Mouse (Mus musculus) CH12.LX (cell line): ENCODE data around the gene Arl2. TPM values are rescaled to one million over a fixed set of nuclear protein-coding genes. Genes with fewer than 3 reads are reported as not detected.

Experiments
- DNase-seq: peaks from one replicate; pipeline ENCODE4 v3.0.0-alpha.2; 2013; ENCODE audit errors: extremely low read depth
- H3K27ac ChIP-seq: 2 replicates; pipeline ENCODE4 v1.5.1; 2012; ENCODE audit warnings: low read depth, mild to moderate bottlenecking, control low read depth, moderate library complexity; ENCODE audit not compliant: insufficient read depth
- H3K27me3 ChIP-seq: replicated peaks from 2 replicates; pipeline ENCODE3; 2012; ENCODE audit warnings: inconsistent platforms
- H3K36me3 ChIP-seq, 2 experiments: replicated peaks in 1 of 2; 2 replicates each; pipeline versions ENCODE3 to v1.6.1; 2012; ENCODE audit warnings: inconsistent platforms in 1 of 2, low read length in 1 of 2, mild to moderate bottlenecking in 1 of 2, mixed read lengths in 1 of 2, moderate library complexity in 1 of 2; ENCODE audit not compliant: control insufficient read depth in 1 of 2, insufficient read depth in 1 of 2
- H3K4me1 ChIP-seq, 2 experiments: 2 replicates each; pipeline ENCODE4 v1.6.1; 2012; ENCODE audit warnings: inconsistent platforms in 1 of 2, moderate library complexity in 1 of 2; ENCODE audit not compliant: insufficient read depth in 2 of 2, control insufficient read depth in 1 of 2
- H3K4me2 ChIP-seq: 2 replicates; pipeline ENCODE4 v1.6.1; 2012; ENCODE audit warnings: low read depth, mild to moderate bottlenecking, control low read depth; ENCODE audit not compliant: poor library complexity, insufficient read depth, severe bottlenecking
- H3K4me3 ChIP-seq, 3 experiments: fragments of 150-350 bp in 1 of 3; sonication (generic) in 1 of 3; replicated peaks in 1 of 3; 2 replicates each; pipeline versions ENCODE3 to v1.5.1; 2011 to 2012; ENCODE audit warnings: low read depth in 2 of 3, low read length in 2 of 3, mild to moderate bottlenecking in 2 of 3, moderate library complexity in 2 of 3, control low read depth in 1 of 3, improper control_type of control experiment in 1 of 3, inconsistent platforms in 1 of 3, mixed read lengths in 1 of 3; ENCODE audit not compliant: poor library complexity in 1 of 3
- H3K79me2 ChIP-seq: replicated peaks from 2 replicates; pipeline ENCODE4 v1.6.1; 2012; ENCODE audit warnings: mild to moderate bottlenecking, moderate library complexity; ENCODE audit not compliant: control insufficient read depth, poor library complexity, insufficient read depth, severe bottlenecking; ENCODE audit errors: extremely low read depth
- H3K9ac ChIP-seq: 2 replicates; pipeline ENCODE4 v1.6.1; 2012; ENCODE audit warnings: low read depth, mild to moderate bottlenecking, control low read depth, moderate library complexity; ENCODE audit not compliant: insufficient read depth
- H3K9me3 ChIP-seq: replicated peaks from 2 replicates; pipeline ENCODE3; 2012; ENCODE audit warnings: low read length, inconsistent platforms, mixed read lengths
- BHLHE40 ChIP-seq: IDR thresholded peaks from 2 replicates; pipeline ENCODE4 v1.6.1; 2011; ENCODE audit warnings: mild to moderate bottlenecking, low read depth, low read length, improper control_type of control experiment
- CTCF ChIP-seq, 2 experiments: IDR thresholded peaks in 1 of 2; conservative IDR thresholded peaks in 1 of 2; 2 replicates each; pipeline ENCODE4 v1.5.1; 2011 to 2012; ENCODE audit warnings: low read depth in 2 of 2, low read length in 2 of 2, improper control_type of control experiment in 1 of 2, inconsistent platforms in 1 of 2, mild to moderate bottlenecking in 1 of 2, moderate library complexity in 1 of 2
- ELF1 ChIP-seq: IDR thresholded peaks from 2 replicates; pipeline ENCODE4 v1.6.1; 2014; ENCODE audit warnings: low read depth, mild to moderate bottlenecking, inconsistent platforms, low read length, improper control_type of control experiment
- GABPA ChIP-seq: IDR thresholded peaks from 2 replicates; pipeline ENCODE4 v1.6.1; 2012; ENCODE audit warnings: low read depth, low read length, improper control_type of control experiment, inconsistent platforms; ENCODE audit not compliant: insufficient replicate concordance
- NRF1 ChIP-seq: IDR thresholded peaks from 2 replicates; pipeline ENCODE4 v1.6.1; 2014; ENCODE audit warnings: low read depth, mild to moderate bottlenecking, inconsistent platforms, low read length, improper control_type of control experiment, moderate library complexity
- POLR2A ChIP-seq: IDR thresholded peaks from 2 replicates; pipeline ENCODE4 v1.6.1; 2011; ENCODE audit warnings: low read depth, mild to moderate bottlenecking, improper control_type of control experiment, low read length
- POLR2AphosphoS2 ChIP-seq: IDR thresholded peaks from 2 replicates; pipeline ENCODE4 v1.6.1; 2011; ENCODE audit warnings: low read depth, low read length, improper control_type of control experiment
- RAD21 ChIP-seq: IDR thresholded peaks from 2 replicates; pipeline ENCODE4 v1.6.1; 2011; ENCODE audit warnings: low read depth, mild to moderate bottlenecking, low read length, improper control_type of control experiment, moderate library complexity
- SMC3 ChIP-seq: IDR thresholded peaks from 2 replicates; pipeline ENCODE4 v1.6.1; 2011; ENCODE audit warnings: low read depth, low read length, improper control_type of control experiment
- TCF12 ChIP-seq: IDR thresholded peaks from 2 replicates; pipeline ENCODE4 v1.6.1; 2014; ENCODE audit warnings: low read depth, mild to moderate bottlenecking, inconsistent platforms, low read length, improper control_type of control experiment
- ZMIZ1 ChIP-seq: IDR thresholded peaks from 2 replicates; pipeline ENCODE4 v1.6.1; 2012; ENCODE audit warnings: low read depth, mild to moderate bottlenecking, inconsistent platforms, low read length, improper control_type of control experiment
- ZNF384 ChIP-seq: IDR thresholded peaks from 2 replicates; pipeline ENCODE4 v1.6.1; 2012; ENCODE audit warnings: low read depth, low read length, improper control_type of control experiment, inconsistent platforms
- dilution Hi-C: fragments of 300-500 bp; cut with MboI; formaldehyde crosslinking; loops from 2 replicates; pipeline ENCODE4 v1.14.3; 2020; ENCODE audit warnings: low sequenced_read_pairs; ENCODE audit not compliant: extremely low pct_unique_long_range_greater_than_20kb, extremely low pct_ligation_motif_present
- in situ Hi-C: fragments of 300-500 bp; cut with MboI; formaldehyde crosslinking; loops from 3 replicates; pipeline ENCODE4 v1.14.3; 2019; ENCODE audit warnings: low sequenced_read_pairs, low pct_ligation_motif_present, low pct_unique_long_range_greater_than_20kb, mixed read lengths
- polyA plus RNA-seq: library from polyadenylated mRNA; unstranded; fragments of >175 nt; gene quantifications from 2 replicates; pipeline ENCODE4 v1.2.1, GENCODE M21; 2012; ENCODE audit warnings: low read depth; ENCODE audit not compliant: insufficient read length
- total RNA-seq, 2 experiments: library from RNA; depleted of rRNA; stranded (reverse); fragments of 300-350 nt in 1 of 2; fragments of >200 nt in 1 of 2; gene quantifications; 2 replicates each; pipeline ENCODE4 v1.2.3; 2012 to 2014

Arl2 gene
- total and polyA plus RNA-seq, 3 experiments: 27.9 to 48.4 (median 36.9) TPM

- Histone ChIP-seq H3K9ac (peak overlapping the region; percentile 58), H3K79me2 (no peaks in the 10 kb centered on the region), H3K27ac (no peak overlapping the region), H3K27me3 (no peaks in the 10 kb centered on the region), H3K4me2 (peak overlapping the region; percentile 71), H3K4me1 (peaks cover 2 to 9% of the 10 kb centered on the region in 2 experiments; a peak in 3 of 4 replicates), H3K4me3 (peak overlapping the region; percentile 30 to 56 (median 55)), H3K36me3 (peaks cover 0 to 14% of the 10 kb centered on the region in 2 experiments), H3K9me3 (no peaks in the 10 kb centered on the region)
- in situ Hi-C loops: loop anchor here (10.0 kb wide), 1 partner anchor 162 kb away; the partner anchor contains the start of gene Pola2
- DNase-seq: no peak
- TF ChIP-seq POLR2A: no peak
- no peak for TF ChIP-seq POLR2AphosphoS2
- peak; percentile 19; the same call in 1 of the 2 replicates for TF ChIP-seq BHLHE40
- dilution Hi-C loops: no loop called here
Measured at GRCm38 (mm10) chr19:6126789-6127580, 14.4 kb downstream of the Arl2 start.

GRCm38 (mm10) chr19:6126289-6126688, 15.1 kb downstream of the Arl2 start:
- H3K27me3 ChIP-seq: no peaks in the 10 kb centered on the region
- H3K4me3 ChIP-seq: no peak overlapping the region
- in situ Hi-C loops: loop anchor here (10.0 kb wide), 1 partner anchor 161 kb away; the partner anchor contains the start of gene Pola2
- H3K9me3 ChIP-seq: no peaks in the 10 kb centered on the region
- no peak overlapping the region for H3K27ac ChIP-seq
- peak overlapping the region; percentile 30; the same call in 1 of the 2 replicates for H3K4me2 ChIP-seq
- TF ChIP-seq GABPA: no peak
- TF ChIP-seq ZNF384: no peak
- TF ChIP-seq TCF12: no peak
- peak; percentile 56 for TF ChIP-seq SMC3
- no peak for TF ChIP-seq POLR2AphosphoS2
- TF ChIP-seq ZMIZ1: no peak
- peak; percentile 85 for TF ChIP-seq RAD21
- peak; percentile 66 to 76 for TF ChIP-seq CTCF (conservative IDR thresholded peaks at IDR 0.05 in 1 of 2, IDR thresholded peaks at IDR 0.05 in 1 of 2; ENCODE audit: low read depth in 2 of 2, low read length in 2 of 2)
- H3K36me3 ChIP-seq: peaks cover 5 to 21% of the 10 kb centered on the region in 2 experiments
- no peaks in the 10 kb centered on the region for H3K79me2 ChIP-seq
- peaks cover 0 to 9% of the 10 kb centered on the region in 2 experiments; a peak in 2 of 4 replicates for H3K4me1 ChIP-seq
- DNase-seq: peak; percentile 68
- H3K9ac ChIP-seq: no peak overlapping the region
- dilution Hi-C loops: no loop called here

- H3K4me3 ChIP-seq: no peak overlapping the region
- no peak for TF ChIP-seq NRF1
- TF ChIP-seq ELF1: no peak
- TF ChIP-seq SMC3: no peak
- TF ChIP-seq, all 38 proteins: peak for 0
- H3K27ac ChIP-seq: no peak overlapping the region
- H3K27me3 ChIP-seq: no peaks in the 10 kb centered on the region
- H3K9ac ChIP-seq: no peak overlapping the region
- H3K79me2 ChIP-seq: no peaks in the 10 kb centered on the region
- dilution Hi-C loops: no loop called here
- H3K4me1 ChIP-seq: peaks cover 0 to 9% of the 10 kb centered on the region in 2 experiments; a peak in 2 of 4 replicates
- no peak for DNase-seq
- no peak overlapping the region for H3K4me2 ChIP-seq
- in situ Hi-C loops: loop anchor here (5.0 to 10.0 kb wide), 2 partner anchors 38 to 160 kb away; partner anchors contain the start of gene Pola2
- peaks cover 5 to 35% of the 10 kb centered on the region in 2 experiments for H3K36me3 ChIP-seq
- no peaks in the 10 kb centered on the region for H3K9me3 ChIP-seq
Measured at GRCm38 (mm10) chr19:6124898-6125297, 16.4 kb downstream of the Arl2 start.
